Mouse (Mus musculus) ovary, postnatal 10 days (tissue): ENCODE measurements around the gene Ptgir.

ENCODE experiments used
- DNase-seq: peaks from one replicate; pipeline ENCODE4 v3.0.0; 2022; ENCODE audit warnings: low spot score

Gene Ptgir

GRCm38 (mm10) chr7:16916342-16917265 is 10.3 kb downstream of the Ptgir start:
- DNase-seq: no peak

GRCm38 (mm10) chr7:16917447-16917846 is 11.2 kb downstream of the Ptgir start:
- no peak for DNase-seq

GRCm38 (mm10) chr7:16918014-16918413 is 11.7 kb downstream of the Ptgir start:
- no peak for DNase-seq

- DNase-seq: no peak
These were observed 12.4 kb downstream of the Ptgir start for GRCm38 (mm10) chr7:16918670-16919069.

GRCm38 (mm10) chr7:16919395-16920149 is 13.3 kb downstream of the Ptgir start:
- DNase-seq: no peak

GRCm38 (mm10) chr7:16920150-16920579 is 13.9 kb downstream of the Ptgir start:
- DNase-seq: no peak

GRCm38 (mm10) chr7:16920818-16921791 is 14.8 kb downstream of the Ptgir start:
- DNase-seq: no peak

GRCm38 (mm10) chr7:16921881-16922335 is 15.6 kb downstream of the Ptgir start:
- no peak for DNase-seq

GRCm38 (mm10) chr7:16922360-16922973 is 16.2 kb downstream of the Ptgir start:
- DNase-seq: no peak

- DNase-seq: no peak
These were observed 17.2 kb downstream of the Ptgir start for GRCm38 (mm10) chr7:16923283-16924036.

GRCm38 (mm10) chr7:16924037-16924834 is 17.9 kb downstream of the Ptgir start, which contains the start of gene Calm3:
TSS of gene Calm3 (minus strand) at chr7:16924114.
- DNase-seq: peak; percentile 100

GRCm38 (mm10) chr7:16928341-16928740 is 22.1 kb downstream of the Ptgir start:
- no peak for DNase-seq

GRCm38 (mm10) chr7:16930850-16931249 is 24.6 kb downstream of the Ptgir start:
- DNase-seq: no peak

GRCm38 (mm10) chr7:16931968-16932627 is 25.8 kb downstream of the Ptgir start:
- DNase-seq: peak; percentile 67

- DNase-seq: no peak
These were observed 26.7 kb downstream of the Ptgir start for GRCm38 (mm10) chr7:16932704-16933577.

- no peak for DNase-seq
These were observed 31.0 kb downstream of the Ptgir start for GRCm38 (mm10) chr7:16937312-16937711.

- DNase-seq: no peak
These were observed 32.0 kb downstream of the Ptgir start for GRCm38 (mm10) chr7:16938117-16938791.
